Mouse (Mus musculus) lung, postnatal 0 days (tissue): ENCODE results near the gene Camta1.

Experiments
- CTCF ChIP-seq: IDR thresholded peaks from 2 replicates; pipeline ENCODE4 v1.5.1; 2016; ENCODE audit warnings: antibody characterized with exemption, mild to moderate bottlenecking
- EP300 ChIP-seq: IDR thresholded peaks from 2 replicates; pipeline ENCODE4 v1.6.1; 2016; ENCODE audit warnings: antibody characterized with exemption, mild to moderate bottlenecking, control low read depth

DNA sequence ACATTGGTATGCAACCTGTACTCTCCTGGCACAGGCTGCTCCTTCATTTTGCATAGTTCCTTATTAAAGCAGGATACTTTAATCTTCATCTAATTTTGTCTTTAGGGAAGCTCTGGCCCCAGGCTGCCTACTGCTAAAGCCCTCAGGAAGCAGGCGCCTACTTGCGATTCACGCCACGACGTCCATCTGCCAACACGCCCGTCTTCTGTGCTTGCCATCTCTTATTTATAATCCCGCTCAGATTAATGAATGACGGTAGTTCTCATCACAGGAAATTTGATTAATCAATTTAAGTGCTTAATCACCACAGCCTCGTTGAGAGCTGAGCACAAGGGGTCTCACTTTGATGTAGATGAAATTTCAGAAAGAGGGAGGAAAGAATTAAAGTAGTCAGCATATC, 546.0 kb downstream of the Camta1 start:
- TF ChIP-seq CTCF (no peak), EP300 (no peak)
